Mouse (Mus musculus): ENCODE measurements around the gene Hras. TPM values are rescaled to one million over a fixed set of nuclear protein-coding genes. Genes with fewer than 3 reads are reported as not detected.
A peak's percentile ranks its signal among the peaks of the same experiment; 100 is the strongest.

Gene Hras
- total RNA-seq, 4 experiments from 2014 or later: 226 to 267 (median 258) TPM

- peak; percentile 62 to 72 for DNase-seq (ENCODE audit: low spot score in 2 of 2)
Measured at GRCm38 (mm10) chr7:141176173-141176572, 17.6 kb downstream of the Hras start.

- no peak for DNase-seq (ENCODE audit: low spot score in 2 of 2)
Measured at GRCm38 (mm10) chr7:141175068-141175467, 18.7 kb downstream of the Hras start.

- no peak for DNase-seq (ENCODE audit: low spot score in 2 of 2)
Measured at GRCm38 (mm10) chr7:141173323-141173850, 20.4 kb downstream of the Hras start.

GRCm38 (mm10) chr7:141172116-141173006, 21.4 kb downstream of the Hras start, which contains the start of gene Rnh1:
Gene Rnh1 (minus strand): TSS chr7:141172857.
- peak; percentile 78 to 93 for DNase-seq (ENCODE audit: low spot score in 2 of 2)

GRCm38 (mm10) chr7:141169866-141170265, 23.9 kb downstream of the Hras start:
- DNase-seq (ENCODE audit: low spot score in 2 of 2): no peak

- no peak for DNase-seq (ENCODE audit: low spot score in 2 of 2)
Measured at GRCm38 (mm10) chr7:141169300-141169699, 24.5 kb downstream of the Hras start.

- peak in 1 of 2 experiments; percentile 71 for DNase-seq (ENCODE audit: low spot score in 2 of 2)
Measured at GRCm38 (mm10) chr7:141168518-141168953, 25.3 kb downstream of the Hras start.

- no peak for DNase-seq (ENCODE audit: low spot score in 2 of 2)
Measured at GRCm38 (mm10) chr7:141167901-141168517, 25.8 kb downstream of the Hras start.

- DNase-seq (ENCODE audit: low spot score in 2 of 2): no peak
Measured at GRCm38 (mm10) chr7:141164850-141165249, 29.0 kb downstream of the Hras start.

- no peak for DNase-seq (ENCODE audit: low spot score in 2 of 2)
Measured at GRCm38 (mm10) chr7:141164397-141164796, 29.4 kb downstream of the Hras start.

GRCm38 (mm10) chr7:141155362-141155761, 38.4 kb downstream of the Hras start:
- DNase-seq (ENCODE audit: low spot score in 2 of 2): no peak

- DNase-seq (ENCODE audit: low spot score in 2 of 2): no peak
Measured at GRCm38 (mm10) chr7:141148639-141149038, 45.2 kb downstream of the Hras start.

GRCm38 (mm10) chr7:141147044-141147443, 46.8 kb downstream of the Hras start:
- no peak for DNase-seq (ENCODE audit: low spot score in 2 of 2)

GRCm38 (mm10) chr7:141146043-141146595, 47.7 kb downstream of the Hras start:
- no peak for DNase-seq (ENCODE audit: low spot score in 2 of 2)

- no peak for DNase-seq (ENCODE audit: low spot score in 2 of 2)
Measured at GRCm38 (mm10) chr7:141145403-141145802, 48.4 kb downstream of the Hras start.

GRCm38 (mm10) chr7:141144650-141145049, 49.2 kb downstream of the Hras start:
- no peak for DNase-seq (ENCODE audit: low spot score in 2 of 2)

- DNase-seq (ENCODE audit: low spot score in 2 of 2): no peak
Measured at GRCm38 (mm10) chr7:141143861-141144260, 49.9 kb downstream of the Hras start.

- no peak for DNase-seq (ENCODE audit: low spot score in 2 of 2)
Measured at GRCm38 (mm10) chr7:141143112-141143511, 50.7 kb downstream of the Hras start.

GRCm38 (mm10) chr7:141141326-141141725, 52.5 kb downstream of the Hras start:
- DNase-seq (ENCODE audit: low spot score in 2 of 2): no peak

Measured in left cerebral cortex, adult 8-10 months (tissue).